Mouse (Mus musculus): ENCODE measurements around the gene Emsy.

DNA sequence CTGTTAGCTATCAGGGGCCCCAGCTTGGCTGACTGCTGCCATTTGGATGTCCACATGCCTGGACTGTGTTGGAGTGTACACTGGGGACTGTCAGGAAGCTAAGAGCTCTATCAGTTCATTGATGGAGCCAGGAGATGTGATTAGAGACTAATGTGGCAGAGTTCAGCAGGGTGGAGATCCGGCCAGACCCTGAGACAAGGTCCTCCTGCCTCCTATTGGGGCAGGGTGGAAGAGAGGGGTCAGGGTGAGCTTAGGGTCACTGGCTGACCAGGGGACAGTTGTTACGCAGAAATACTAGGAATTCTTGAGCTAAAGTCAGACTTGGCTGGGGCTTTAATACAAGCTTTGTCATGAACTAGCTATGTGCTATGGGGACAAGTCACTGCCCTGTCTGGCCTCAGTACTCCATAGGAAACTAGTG is 81.8 kb downstream of the Emsy start:
- no peak for TF ChIP-seq POLR2A (IDR thresholded peaks at IDR 0.05; ENCODE audit: insufficient read depth, low read depth, low read length)
- no peak for TF ChIP-seq CTCF (IDR thresholded peaks at IDR 0.05)
